Mouse (Mus musculus) testis, adult 2 months (tissue): ENCODE data around the gene Olfr1361. TPM values are rescaled to one million over a fixed set of nuclear protein-coding genes. Genes with fewer than 3 reads are reported as not detected.

Experiments
- H3K27ac ChIP-seq: fragments of 200-500 bp; 2 replicates; pipeline ENCODE4 v1.5.1; 2012; ENCODE audit warnings: low read depth, low read length; ENCODE audit not compliant: control insufficient read depth, insufficient read depth
- H3K27me3 ChIP-seq: fragments of 200-500 bp; 2 replicates; pipeline ENCODE4 v1.6.1; 2012; ENCODE audit warnings: mild to moderate bottlenecking, low read length, moderate library complexity; ENCODE audit not compliant: control insufficient read depth, insufficient read depth
- H3K36me3 ChIP-seq: fragments of 200-500 bp; 2 replicates; pipeline ENCODE4 v1.6.1; 2012; ENCODE audit warnings: mild to moderate bottlenecking, low read length; ENCODE audit not compliant: control insufficient read depth, insufficient read depth
- H3K4me1 ChIP-seq: fragments of 200-500 bp; 2 replicates; pipeline ENCODE4 v1.6.1; 2012; ENCODE audit warnings: low read length; ENCODE audit not compliant: control insufficient read depth, insufficient read depth
- H3K4me3 ChIP-seq: fragments of 200-500 bp; 2 replicates; pipeline ENCODE4 v1.5.1; 2012; ENCODE audit warnings: low read depth, mild to moderate bottlenecking, low read length, moderate library complexity, mixed read lengths; ENCODE audit not compliant: control insufficient read depth
- CTCF ChIP-seq: fragments of 200-500 bp; IDR thresholded peaks from 2 replicates; pipeline ENCODE4 v1.5.1; 2012; ENCODE audit warnings: low read depth, mild to moderate bottlenecking, inconsistent platforms, low read length, moderate library complexity; ENCODE audit not compliant: control insufficient read depth, insufficient read depth, insufficient replicate concordance
- POLR2A ChIP-seq: fragments of 200-500 bp; IDR thresholded peaks from 2 replicates; pipeline ENCODE4 v1.6.1; 2012; ENCODE audit warnings: low read depth, mild to moderate bottlenecking, inconsistent platforms, low read length, moderate library complexity; ENCODE audit not compliant: control insufficient read depth
- polyA plus RNA-seq: library from polyadenylated mRNA; depleted of rRNA; stranded (reverse); fragments of >200 nt; gene quantifications from 2 replicates; pipeline ENCODE4 v1.2.3, GENCODE M21; 2012; rRNA removed

Gene Olfr1361
- polyA plus RNA-seq: 0.19 TPM in 1 of 2 replicates, not detected in the other

- TF ChIP-seq POLR2A (no peak), CTCF (no peak)
Measured at GRCm38 (mm10) chr13:21663286-21663685, at the start of gene Olfr1361. Gene Olfr1361, minus strand, starts transcription at chr13:21663386.

GRCm38 (mm10) chr13:21711698-21712097 lies 48.5 kb upstream of the Olfr1361 start:
- Histone ChIP-seq H3K27ac (no peak overlapping the region), H3K27me3 (no peaks in the 10 kb centered on the region), H3K36me3 (no peaks in the 10 kb centered on the region), H3K4me3 (no peak overlapping the region), H3K4me1 (peaks cover 2% of the 10 kb centered on the region)
- TF ChIP-seq POLR2A (no peak), CTCF (no peak)

More at GRCm38 (mm10) chr13:21663286-21663685, at the start of gene Olfr1361:
- Histone ChIP-seq H3K27ac (no peak within 1 kb of the TSS), H3K4me1 (no peaks in the 10 kb centered on the region), H3K27me3 (no peaks in the 10 kb centered on the region), H3K4me3 (no peak within 1 kb of the TSS), H3K36me3 (no peaks in the 10 kb centered on the region)

GRCm38 (mm10) chr13:21710821-21711525 lies 47.8 kb upstream of the Olfr1361 start:
- H3K27ac ChIP-seq: no peak overlapping the region

GRCm38 (mm10) chr13:21710031-21710711 lies 47.0 kb upstream of the Olfr1361 start:
- H3K4me1 ChIP-seq: no peaks in the 10 kb centered on the region; the same call in 1 of the 2 replicates
- no peaks in the 10 kb centered on the region for H3K27me3 ChIP-seq
- no peaks in the 10 kb centered on the region for H3K36me3 ChIP-seq
- peak overlapping the region; percentile 76 for H3K4me3 ChIP-seq
- peak; percentile 73; the same call in 1 of the 2 replicates for TF ChIP-seq CTCF
- no peak for TF ChIP-seq POLR2A
- peak overlapping the region; percentile 15; the same call in 1 of the 2 replicates for H3K27ac ChIP-seq

More at GRCm38 (mm10) chr13:21710821-21711525, 47.8 kb upstream of the Olfr1361 start:
- H3K36me3 ChIP-seq: no peaks in the 10 kb centered on the region
- no peaks in the 10 kb centered on the region for H3K27me3 ChIP-seq
- no peaks in the 10 kb centered on the region; the same call in 1 of the 2 replicates for H3K4me1 ChIP-seq
- no peak for TF ChIP-seq CTCF
- TF ChIP-seq POLR2A: no peak
- peak overlapping the region; percentile 59 for H3K4me3 ChIP-seq

GRCm38 (mm10) chr13:21706669-21707068 lies 43.5 kb upstream of the Olfr1361 start:
- no peaks in the 10 kb centered on the region; the same call in 1 of the 2 replicates for H3K4me1 ChIP-seq
- H3K27me3 ChIP-seq: no peaks in the 10 kb centered on the region
- H3K27ac ChIP-seq: no peak overlapping the region
- TF ChIP-seq POLR2A (no peak), CTCF (no peak)
- no peak overlapping the region for H3K4me3 ChIP-seq
- H3K36me3 ChIP-seq: no peaks in the 10 kb centered on the region

GRCm38 (mm10) chr13:21697811-21698210 lies 34.6 kb upstream of the Olfr1361 start, which contains the start of gene Olfr1359:
Gene Olfr1359, plus strand, starts transcription at chr13:21698111.
- Histone ChIP-seq H3K27me3 (no peaks in the 10 kb centered on the region), H3K36me3 (no peaks in the 10 kb centered on the region), H3K27ac (no peak within 1 kb of the TSS), H3K4me1 (no peaks in the 10 kb centered on the region), H3K4me3 (no peak within 1 kb of the TSS)
- TF ChIP-seq CTCF: no peak
- no peak for TF ChIP-seq POLR2A

GRCm38 (mm10) chr13:21677305-21677704 lies 14.1 kb upstream of the Olfr1361 start, which contains the start of gene Olfr1360:
Gene Olfr1360, minus strand, starts transcription at chr13:21677405.
- Histone ChIP-seq H3K27me3 (no peaks in the 10 kb centered on the region), H3K4me3 (no peak within 1 kb of the TSS), H3K27ac (no peak within 1 kb of the TSS), H3K4me1 (no peaks in the 10 kb centered on the region), H3K36me3 (no peaks in the 10 kb centered on the region)
- TF ChIP-seq CTCF: no peak
- no peak for TF ChIP-seq POLR2A
